Mouse (Mus musculus) adrenal gland, postnatal 0 days (tissue): ENCODE data around the gene Cyp27a1. TPM values are rescaled to one million over a fixed set of nuclear protein-coding genes. Genes with fewer than 3 reads are reported as not detected.

Source experiments
- polyA plus RNA-seq: library from polyadenylated mRNA; unstranded; fragments of >200 nt; fragmentation: Nextera tagmentation; extraction: Ambion mirVana; gene quantifications from 2 replicates; pipeline ENCODE4 v1.2.1, GENCODE M21; 2015

Cyp27a1 gene
- polyA plus RNA-seq: 8.7 and 14.4 TPM in 2 replicates

GRCm38 (mm10) chr1:74713099-74713858 is at the start of gene Cyp27a1:
Gene Cyp27a1 (plus strand): TSS chr1:74713574.

GRCm38 (mm10) chr1:74748643-74749271 is 35.4 kb downstream of the Cyp27a1 start, which contains the start of gene Prkag3:
Gene Prkag3 (minus strand): TSS chr1:74749221.

GRCm38 (mm10) chr1:74771845-74771930 is 58.3 kb downstream of the Cyp27a1 start, which contains the start of gene Wnt6:
Gene Wnt6 (plus strand): TSS chr1:74771892.

Other genes starting within 250 kb of the Cyp27a1 start
- gene Cnot9, start 207.5 kb upstream of the Cyp27a1 start, polyA plus RNA-seq: 21.9 and 26.8 TPM in 2 replicates
- 0.54 and 0.57 TPM in 2 replicates for gene Plcd4, start 170.7 kb upstream of the Cyp27a1 start, polyA plus RNA-seq
- 8.0 and 10.9 TPM in 2 replicates for gene Usp37, start 169.3 kb upstream of the Cyp27a1 start, polyA plus RNA-seq
- 2.9 TPM in 2 replicates for gene Zfp142, start 125.3 kb upstream of the Cyp27a1 start, polyA plus RNA-seq
- gene Bcs1l, start 125.3 kb upstream of the Cyp27a1 start, polyA plus RNA-seq: 8.4 and 16.0 TPM in 2 replicates
- gene Rnf25, start 112.2 kb upstream of the Cyp27a1 start, polyA plus RNA-seq: 25.3 and 33.0 TPM in 2 replicates
- gene Stk36, start 112.1 kb upstream of the Cyp27a1 start, polyA plus RNA-seq: 4.7 and 4.8 TPM in 2 replicates
- 1.6 and 2.7 TPM in 2 replicates for gene Ttll4, start 51.8 kb upstream of the Cyp27a1 start, polyA plus RNA-seq
- 0.22 and 0.26 TPM in 2 replicates for gene Prkag3, start 35.6 kb downstream of the Cyp27a1 start, polyA plus RNA-seq
- 5.7 and 9.5 TPM in 2 replicates for gene Wnt6, start 58.3 kb downstream of the Cyp27a1 start, polyA plus RNA-seq
- gene Wnt10a, start 77.9 kb downstream of the Cyp27a1 start, polyA plus RNA-seq: 0.44 and 0.61 TPM in 2 replicates
- gene Cdk5r2, start 141.4 kb downstream of the Cyp27a1 start, polyA plus RNA-seq: 1.5 and 4.8 TPM in 2 replicates
- gene Fev, start 171.8 kb downstream of the Cyp27a1 start, polyA plus RNA-seq: 0.99 and 2.9 TPM in 2 replicates
- gene Cryba2, start 179.6 kb downstream of the Cyp27a1 start, polyA plus RNA-seq: 1.1 and 2.3 TPM in 2 replicates
- not detected in 2 replicates for gene Cfap65, start 222.0 kb downstream of the Cyp27a1 start, polyA plus RNA-seq
- 0.14 and 0.22 TPM in 2 replicates for gene Ihh, start 238.1 kb downstream of the Cyp27a1 start, polyA plus RNA-seq